Mouse (Mus musculus): ENCODE data around the gene Med25. TPM values are rescaled to one million over a fixed set of nuclear protein-coding genes. Genes with fewer than 3 reads are reported as not detected.

Med25 gene
- total and polyA plus RNA-seq, 3 experiments: 70.0 to 121 (median 85.8) TPM

DNA sequence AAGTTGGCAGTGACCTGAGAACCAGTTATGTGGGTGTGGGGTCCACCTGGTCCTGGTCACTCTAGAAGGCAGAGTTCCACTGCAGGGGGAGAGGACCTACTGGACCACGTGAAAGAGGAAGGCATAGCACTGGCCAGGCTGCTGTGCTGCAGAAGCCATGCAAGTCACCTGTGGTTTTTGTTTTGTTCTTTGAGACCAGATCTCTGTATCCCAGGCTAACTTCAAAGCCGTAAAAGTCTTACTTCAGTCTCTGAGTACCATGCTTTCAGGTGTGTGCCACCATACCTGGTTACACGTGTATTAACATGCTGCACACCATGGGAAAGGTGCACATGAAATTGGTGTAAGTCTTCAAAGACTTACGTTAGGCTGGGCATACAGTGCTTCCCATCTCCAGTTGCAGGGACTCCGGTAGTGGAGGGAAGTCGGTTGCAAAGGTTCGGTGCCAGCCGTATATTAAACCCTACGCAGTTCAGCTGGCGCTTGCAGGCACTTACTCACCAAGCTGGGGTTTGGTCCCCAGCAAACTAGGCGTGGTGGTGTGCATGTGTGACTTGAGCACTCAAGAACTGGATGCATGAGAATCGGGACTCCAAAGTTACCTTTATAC is 40.8 kb downstream of the Med25 start:
- Histone ChIP-seq H3K9ac (ENCODE audit: low read depth, low read length) (no peak overlapping the region), H3K27ac (no peak overlapping the region), H3K27me3 (ENCODE audit: control insufficient read depth, insufficient read depth, low read length) (no peaks in the 10 kb centered on the region), H3K79me2 (replicated peaks; ENCODE audit: control insufficient read depth, insufficient read depth, low read length) (peaks cover 3% of the 10 kb centered on the region), H3K4me3 (no peak overlapping the region), H3K4me1 (ENCODE audit: control insufficient read depth, insufficient read depth, low read length) (peaks cover 9% of the 10 kb centered on the region), H3K36me3 (ENCODE audit: control insufficient read depth, insufficient read depth, low read length) (no peaks in the 10 kb centered on the region)
- TF ChIP-seq CTCF (IDR thresholded peaks at IDR 0.05) (no peak), POLR2A (IDR thresholded peaks at IDR 0.05; ENCODE audit: insufficient read depth, low read depth, low read length) (no peak), EP300 (IDR thresholded peaks at IDR 0.05; ENCODE audit: insufficient read depth, low read depth, low read length) (no peak)
- 88% methylated on average over 12 of the region's 12 CpGs for WGBS
- intact Hi-C loops (cut with DNase I): no loop called here
- DNase-seq: no peak

DNA sequence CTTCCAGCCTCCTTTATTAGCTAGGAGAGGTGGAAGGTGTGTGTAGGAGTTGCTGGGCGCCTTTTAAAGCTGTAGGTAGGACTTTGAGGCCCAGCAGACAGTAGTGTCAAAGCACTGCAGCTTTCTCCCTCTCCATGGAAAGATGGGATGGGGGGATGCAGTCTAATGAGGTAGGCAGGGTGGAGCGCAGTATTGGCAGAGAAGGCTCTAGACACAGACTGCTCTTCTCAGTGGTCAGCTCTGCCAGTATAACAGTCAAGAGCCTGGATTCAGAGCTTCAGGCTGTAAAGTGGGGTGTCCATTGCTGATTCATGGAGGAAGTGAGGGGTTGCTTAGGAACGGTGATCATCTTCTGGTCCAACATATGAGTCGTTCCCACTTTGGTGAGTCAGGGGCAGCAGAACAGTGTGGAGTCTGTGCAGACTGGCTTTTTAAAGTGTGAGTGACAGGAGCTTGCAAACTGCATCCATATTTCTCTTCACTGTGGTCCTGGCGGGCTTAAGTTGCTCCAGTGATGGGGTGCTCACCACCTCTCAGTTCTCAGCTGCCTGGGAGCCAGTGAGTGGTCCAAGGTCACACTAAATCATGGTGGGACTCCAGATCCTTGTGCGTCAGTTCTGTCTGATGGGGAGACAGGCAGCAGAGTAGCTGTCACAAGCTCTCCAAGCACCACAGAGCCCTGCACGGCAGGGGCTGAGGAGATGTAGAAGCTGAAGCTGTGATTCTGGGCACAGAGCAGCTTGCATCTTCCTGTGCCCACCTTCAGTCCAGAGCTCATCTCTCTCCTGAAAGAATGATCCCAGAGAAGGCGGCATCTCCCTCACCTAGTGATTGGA is 41.5 kb downstream of the Med25 start:
- H3K27me3 ChIP-seq (ENCODE audit: control insufficient read depth, insufficient read depth, low read length): no peaks in the 10 kb centered on the region
- H3K79me2 ChIP-seq (replicated peaks; ENCODE audit: control insufficient read depth, insufficient read depth, low read length): peaks cover 3% of the 10 kb centered on the region
- H3K9ac ChIP-seq (ENCODE audit: low read depth, low read length): peak overlapping the region; percentile 74
- peaks cover 6% of the 10 kb centered on the region for H3K4me1 ChIP-seq (ENCODE audit: control insufficient read depth, insufficient read depth, low read length)
- no peak for DNase-seq
- intact Hi-C loops (cut with DNase I): no loop called here
- peak overlapping the region; percentile 100 for H3K4me3 ChIP-seq
- H3K36me3 ChIP-seq (ENCODE audit: control insufficient read depth, insufficient read depth, low read length): no peaks in the 10 kb centered on the region
- peak overlapping the region; percentile 94 for H3K27ac ChIP-seq
- 60% methylated on average over 8 of the region's 8 CpGs for WGBS
- TF ChIP-seq CTCF (IDR thresholded peaks at IDR 0.05): no peak
- no peak for TF ChIP-seq EP300 (IDR thresholded peaks at IDR 0.05; ENCODE audit: insufficient read depth, low read depth, low read length)
- TF ChIP-seq POLR2A (IDR thresholded peaks at IDR 0.05; ENCODE audit: insufficient read depth, low read depth, low read length): no peak

DNA sequence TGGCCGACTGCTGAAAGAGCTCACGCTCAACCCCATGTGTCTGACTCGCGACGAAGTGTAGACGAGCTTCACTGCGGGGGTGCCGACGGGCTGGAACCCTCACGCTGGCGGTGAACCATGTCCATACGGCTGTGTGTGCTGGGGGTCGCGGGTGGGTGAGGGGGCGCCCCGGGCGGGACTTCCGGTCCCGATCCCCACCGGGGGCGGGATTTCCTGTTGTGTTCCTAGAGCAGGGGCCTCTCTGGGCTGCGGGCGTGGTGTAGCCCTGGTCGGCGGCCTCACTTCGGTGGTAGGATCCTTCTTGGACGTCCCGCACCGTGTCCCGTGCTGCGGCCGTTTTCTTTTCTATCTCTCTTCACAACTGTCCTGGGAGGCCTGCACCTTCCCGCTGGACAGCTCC is 42.4 kb downstream of the Med25 start:
- Histone ChIP-seq H3K4me1 (ENCODE audit: control insufficient read depth, insufficient read depth, low read length) (peaks cover 6% of the 10 kb centered on the region), H3K27ac (peak overlapping the region; percentile 94), H3K79me2 (replicated peaks; ENCODE audit: control insufficient read depth, insufficient read depth, low read length) (peaks cover 3% of the 10 kb centered on the region), H3K36me3 (ENCODE audit: control insufficient read depth, insufficient read depth, low read length) (no peaks in the 10 kb centered on the region), H3K9ac (ENCODE audit: low read depth, low read length) (peak overlapping the region; percentile 74), H3K27me3 (ENCODE audit: control insufficient read depth, insufficient read depth, low read length) (no peaks in the 10 kb centered on the region), H3K4me3 (peak overlapping the region; percentile 100)
- under 1% methylated on average over 33 of the region's 33 CpGs for WGBS
- peak; percentile 83 to 85 for DNase-seq
- intact Hi-C loops (cut with DNase I): no loop called here
- TF ChIP-seq POLR2A (IDR thresholded peaks at IDR 0.05; ENCODE audit: insufficient read depth, low read depth, low read length) (peak; percentile 42; the same call in 1 of the 2 replicates), CTCF (IDR thresholded peaks at IDR 0.05) (0 out of 2 replicates have a peak, but pooled peaks have one; percentile 16), EP300 (IDR thresholded peaks at IDR 0.05; ENCODE audit: insufficient read depth, low read depth, low read length) (no peak)

- peak overlapping the region; percentile 94 for H3K27ac ChIP-seq
- no peaks in the 10 kb centered on the region for H3K27me3 ChIP-seq (ENCODE audit: control insufficient read depth, insufficient read depth, low read length)
- TF ChIP-seq POLR2A (IDR thresholded peaks at IDR 0.05; ENCODE audit: insufficient read depth, low read depth, low read length) (peak; percentile 95), EP300 (IDR thresholded peaks at IDR 0.05; ENCODE audit: insufficient read depth, low read depth, low read length) (peak; percentile 85), CTCF (IDR thresholded peaks at IDR 0.05) (no peak)
- H3K9ac ChIP-seq (ENCODE audit: low read depth, low read length): peak overlapping the region; percentile 74
- under 1% methylated on average over 41 of the region's 41 CpGs for WGBS
- intact Hi-C loops (cut with DNase I): no loop called here
- H3K4me1 ChIP-seq (ENCODE audit: control insufficient read depth, insufficient read depth, low read length): peaks cover 6% of the 10 kb centered on the region
- peak; percentile 92 to 93 for DNase-seq
- H3K79me2 ChIP-seq (replicated peaks; ENCODE audit: control insufficient read depth, insufficient read depth, low read length): peaks cover 3% of the 10 kb centered on the region
- peak overlapping the region; percentile 100 for H3K4me3 ChIP-seq
- no peaks in the 10 kb centered on the region for H3K36me3 ChIP-seq (ENCODE audit: control insufficient read depth, insufficient read depth, low read length)
These were observed 42.9 kb downstream of the Med25 start for GRCm38 (mm10) chr7:44849416-44850111.

DNA sequence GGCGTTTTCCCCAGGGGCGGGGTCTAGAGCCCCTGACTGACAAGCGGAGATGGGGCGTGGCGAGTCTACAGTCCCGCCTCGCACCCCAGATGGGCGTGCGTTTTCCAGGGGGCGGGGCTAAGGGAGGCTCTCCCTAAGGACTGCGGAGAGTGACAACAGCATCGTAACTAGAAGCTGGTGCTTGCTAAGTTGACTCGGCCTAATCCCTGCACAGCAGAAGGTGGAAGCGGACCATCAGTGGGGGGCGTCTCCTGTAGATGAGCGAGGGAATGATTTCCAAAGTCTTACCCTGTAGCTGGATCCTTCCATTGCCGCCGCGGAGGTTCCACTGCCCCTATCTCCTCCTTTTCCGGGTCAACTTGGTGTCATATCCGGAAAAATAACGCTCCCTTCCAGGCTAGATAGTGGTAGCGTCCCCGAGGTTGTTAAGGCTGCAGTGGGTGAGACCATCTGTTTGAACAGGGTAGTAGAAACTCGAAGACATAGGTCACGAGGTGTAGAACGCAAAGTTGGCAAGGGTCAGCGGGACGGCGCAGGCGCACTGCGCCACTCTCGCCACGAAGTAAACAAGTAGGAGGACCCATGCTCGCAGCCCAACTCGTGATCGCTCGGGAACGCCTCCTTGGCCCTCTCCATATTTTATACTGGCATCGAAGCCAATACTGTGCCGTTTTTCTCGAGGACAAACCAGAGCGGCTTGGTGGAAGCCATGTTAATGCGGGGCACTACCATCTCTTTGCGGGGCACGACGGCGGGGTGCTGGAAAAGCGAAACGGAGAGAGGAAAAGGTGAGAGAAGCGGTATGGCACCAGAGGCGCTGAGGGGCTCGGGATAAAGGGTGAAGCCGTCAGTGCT is 43.7 kb downstream of the Med25 start, which contains the start of the genes Akt1s1 and Tbc1d17:
Gene Akt1s1 (plus strand): TSS at position 431 of the 855 bp plus-strand sequence.
Gene Tbc1d17 (minus strand): TSS at position 519 of the 855 bp plus-strand sequence.
- peak; percentile 98 to 100 for DNase-seq
- no peaks in the 10 kb centered on the region for H3K36me3 ChIP-seq (ENCODE audit: control insufficient read depth, insufficient read depth, low read length)
- no peaks in the 10 kb centered on the region for H3K27me3 ChIP-seq (ENCODE audit: control insufficient read depth, insufficient read depth, low read length)
- H3K4me1 ChIP-seq (ENCODE audit: control insufficient read depth, insufficient read depth, low read length): peaks cover 6% of the 10 kb centered on the region
- WGBS: under 1% methylated on average over 54 of the region's 54 CpGs
- H3K9ac ChIP-seq (ENCODE audit: low read depth, low read length): peak within 1 kb of the TSS; percentile 74
- H3K79me2 ChIP-seq (replicated peaks; ENCODE audit: control insufficient read depth, insufficient read depth, low read length): peaks cover 3% of the 10 kb centered on the region
- H3K4me3 ChIP-seq: peak within 1 kb of the TSS; percentile 100
- TF ChIP-seq POLR2A (IDR thresholded peaks at IDR 0.05; ENCODE audit: insufficient read depth, low read depth, low read length) (peak; percentile 96), EP300 (IDR thresholded peaks at IDR 0.05; ENCODE audit: insufficient read depth, low read depth, low read length) (peak; percentile 84), CTCF (IDR thresholded peaks at IDR 0.05) (no peak)
- intact Hi-C loops (cut with DNase I): no loop called here
- peak within 1 kb of the TSS; percentile 94 for H3K27ac ChIP-seq

Measured in heart, adult 2 months (tissue).